Mouse (Mus musculus): ENCODE measurements around the gene Ebf3. TPM values are rescaled to one million over a fixed set of nuclear protein-coding genes. Genes with fewer than 3 reads are reported as not detected.
A peak's percentile ranks its signal among the peaks of the same experiment; 100 is the strongest.

The Ebf3 gene
- polyA plus RNA-seq, 1 experiment from 2014 or later: 9.8 TPM

DNA sequence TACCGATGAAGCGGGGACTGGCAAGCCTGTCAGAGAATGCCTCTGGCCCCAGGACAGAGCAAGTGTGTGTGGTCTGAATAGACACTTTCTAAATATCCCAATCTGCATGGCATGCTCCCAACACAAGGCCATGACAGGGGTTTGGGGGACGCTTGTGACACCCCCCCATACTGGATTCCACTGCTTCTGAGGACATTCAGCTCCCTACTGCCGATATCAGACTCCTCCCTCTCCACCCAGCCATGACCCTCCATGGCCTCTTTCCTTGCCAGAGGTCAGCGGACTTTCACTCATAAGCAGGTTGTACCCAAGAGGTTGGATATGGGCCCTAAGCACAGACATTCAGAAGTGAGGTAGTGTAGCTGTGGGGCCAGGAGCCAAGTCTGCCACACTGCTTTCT lies 36.5 kb downstream of the Ebf3 start:
- 0 out of 2 replicates have a peak, but pooled peaks cover 2% of the 10 kb centered on the region for H3K4me1 ChIP-seq (ENCODE audit: control insufficient read depth, insufficient read depth, low read length)
- no peaks in the 10 kb centered on the region for H3K9me3 ChIP-seq (ENCODE audit: control insufficient read depth, low read length)
- no peak overlapping the region for H3K4me3 ChIP-seq (ENCODE audit: low read depth, low read length)
- WGBS: 87% methylated on average over 5 of the region's 5 CpGs
- no peak overlapping the region for H3K9ac ChIP-seq (ENCODE audit: low read length)
- H3K27me3 ChIP-seq (ENCODE audit: control insufficient read depth, insufficient read depth, low read length): no peaks in the 10 kb centered on the region
- no peak overlapping the region for H3K4me2 ChIP-seq (ENCODE audit: low read depth, severe bottlenecking)
- no peaks in the 10 kb centered on the region for H3K36me3 ChIP-seq (ENCODE audit: control insufficient read depth, insufficient read depth, low read length)
- DNase-seq (ENCODE audit: low spot score) (no peak), ATAC-seq (ENCODE audit: insufficient number of reproducible peaks, low FRiP score, low TSS enrichment, low read depth) (no peak)
- H3K27ac ChIP-seq (replicated peaks; ENCODE audit: low read depth, low read length): no peak overlapping the region

- H3K4me1 ChIP-seq (ENCODE audit: control insufficient read depth, insufficient read depth, low read length): peaks cover 38% of the 10 kb centered on the region
- DNase-seq (ENCODE audit: low spot score): no peak
- 71% methylated on average over 10 of the region's 10 CpGs for WGBS
- H3K36me3 ChIP-seq (ENCODE audit: control insufficient read depth, insufficient read depth, low read length): no peaks in the 10 kb centered on the region
- no peak overlapping the region for H3K4me2 ChIP-seq (ENCODE audit: low read depth, severe bottlenecking)
- H3K4me3 ChIP-seq (ENCODE audit: low read depth, low read length): no peak overlapping the region
- no peak for ATAC-seq (ENCODE audit: insufficient number of reproducible peaks, low FRiP score, low TSS enrichment, low read depth)
- no peak overlapping the region for H3K9ac ChIP-seq (ENCODE audit: low read length)
- H3K9me3 ChIP-seq (ENCODE audit: control insufficient read depth, low read length): no peaks in the 10 kb centered on the region
- no peaks in the 10 kb centered on the region for H3K27me3 ChIP-seq (ENCODE audit: control insufficient read depth, insufficient read depth, low read length)
- H3K27ac ChIP-seq (replicated peaks; ENCODE audit: low read depth, low read length): no peak overlapping the region
These were observed 42.0 kb downstream of the Ebf3 start for GRCm38 (mm10) chr7:137272252-137272651.

DNA sequence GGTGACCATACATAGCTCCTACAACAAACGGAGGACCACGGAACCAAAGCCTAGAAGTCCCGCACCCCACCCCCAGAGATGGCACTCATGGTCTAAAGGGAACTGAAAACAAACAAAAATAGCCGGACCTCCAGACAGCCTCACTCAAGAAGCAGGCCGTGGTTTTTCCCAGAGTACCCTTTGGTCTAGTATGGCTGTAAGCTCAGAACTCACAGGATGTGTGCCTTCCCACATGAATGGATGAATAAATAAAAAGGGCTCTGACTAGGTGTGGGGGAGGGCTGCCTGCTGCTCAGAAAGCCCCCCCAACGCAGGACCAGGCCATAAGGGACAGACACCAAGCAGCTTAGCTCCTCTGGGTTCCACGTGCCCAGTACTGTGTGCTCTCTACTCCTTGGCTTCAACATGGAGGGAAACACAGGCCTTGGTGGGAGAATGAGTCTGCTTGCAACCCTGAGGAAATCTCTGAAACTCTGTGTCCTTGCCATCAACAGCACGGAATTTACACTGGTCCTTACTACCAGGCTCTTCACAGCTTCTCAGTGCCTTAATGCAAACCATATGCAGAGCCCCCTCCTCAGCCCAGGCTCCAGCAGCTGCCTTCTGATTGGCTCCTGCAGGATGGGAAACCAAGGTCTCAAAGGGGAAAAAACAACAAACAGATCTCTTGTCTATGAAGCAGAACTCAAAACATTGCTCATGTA lies 45.6 kb downstream of the Ebf3 start:
- no peaks in the 10 kb centered on the region for H3K27me3 ChIP-seq (ENCODE audit: control insufficient read depth, insufficient read depth, low read length)
- H3K4me1 ChIP-seq (ENCODE audit: control insufficient read depth, insufficient read depth, low read length): peaks cover 61% of the 10 kb centered on the region
- no peak overlapping the region for H3K4me3 ChIP-seq (ENCODE audit: low read depth, low read length)
- DNase-seq (ENCODE audit: low spot score) (peak; percentile 81), ATAC-seq (ENCODE audit: insufficient number of reproducible peaks, low FRiP score, low TSS enrichment, low read depth) (peak; percentile 80)
- H3K36me3 ChIP-seq (ENCODE audit: control insufficient read depth, insufficient read depth, low read length): no peaks in the 10 kb centered on the region
- 36% methylated on average over 8 of the region's 8 CpGs for WGBS
- H3K27ac ChIP-seq (replicated peaks; ENCODE audit: low read depth, low read length): peak overlapping the region; percentile 70
- no peak overlapping the region for H3K9ac ChIP-seq (ENCODE audit: low read length)
- no peaks in the 10 kb centered on the region for H3K9me3 ChIP-seq (ENCODE audit: control insufficient read depth, low read length)
- H3K4me2 ChIP-seq (ENCODE audit: low read depth, severe bottlenecking): no peak overlapping the region; the same call in 1 of the 2 replicates

GRCm38 (mm10) chr7:137267441-137267840 lies 46.8 kb downstream of the Ebf3 start:
- whole genome bisulfite sequencing: 74% methylated on average over 9 of the region's 9 CpGs

GRCm38 (mm10) chr7:137266575-137266974 lies 47.7 kb downstream of the Ebf3 start:
- Histone ChIP-seq H3K9me3 (ENCODE audit: control insufficient read depth, low read length) (no peaks in the 10 kb centered on the region), H3K27me3 (ENCODE audit: control insufficient read depth, insufficient read depth, low read length) (no peaks in the 10 kb centered on the region), H3K4me2 (ENCODE audit: low read depth, severe bottlenecking) (peak overlapping the region; percentile 15; the same call in 1 of the 2 replicates), H3K4me1 (ENCODE audit: control insufficient read depth, insufficient read depth, low read length) (peaks cover 56% of the 10 kb centered on the region), H3K4me3 (ENCODE audit: low read depth, low read length) (no peak overlapping the region), H3K36me3 (ENCODE audit: control insufficient read depth, insufficient read depth, low read length) (no peaks in the 10 kb centered on the region), H3K27ac (replicated peaks; ENCODE audit: low read depth, low read length) (no peak overlapping the region), H3K9ac (ENCODE audit: low read length) (peak overlapping the region; percentile 8; the same call in 1 of the 2 replicates)
- ATAC-seq (ENCODE audit: insufficient number of reproducible peaks, low FRiP score, low TSS enrichment, low read depth) (no peak), DNase-seq (ENCODE audit: low spot score) (peak; percentile 50)
- 3% methylated on average over 17 of the region's 17 CpGs for WGBS

More at GRCm38 (mm10) chr7:137267441-137267840, 46.8 kb downstream of the Ebf3 start:
- ATAC-seq (ENCODE audit: insufficient number of reproducible peaks, low FRiP score, low TSS enrichment, low read depth) (no peak), DNase-seq (ENCODE audit: low spot score) (peak; percentile 32)
- H3K9me3 ChIP-seq (ENCODE audit: control insufficient read depth, low read length): no peaks in the 10 kb centered on the region
- no peaks in the 10 kb centered on the region for H3K27me3 ChIP-seq (ENCODE audit: control insufficient read depth, insufficient read depth, low read length)
- no peak overlapping the region for H3K4me2 ChIP-seq (ENCODE audit: low read depth, severe bottlenecking)
- H3K27ac ChIP-seq (replicated peaks; ENCODE audit: low read depth, low read length): no peak overlapping the region
- H3K4me3 ChIP-seq (ENCODE audit: low read depth, low read length): no peak overlapping the region
- no peaks in the 10 kb centered on the region for H3K36me3 ChIP-seq (ENCODE audit: control insufficient read depth, insufficient read depth, low read length)
- H3K9ac ChIP-seq (ENCODE audit: low read length): no peak overlapping the region
- H3K4me1 ChIP-seq (ENCODE audit: control insufficient read depth, insufficient read depth, low read length): peaks cover 59% of the 10 kb centered on the region

GRCm38 (mm10) chr7:137262330-137262729 lies 51.9 kb downstream of the Ebf3 start:
- H3K27ac ChIP-seq (replicated peaks; ENCODE audit: low read depth, low read length): no peak overlapping the region
- H3K4me1 ChIP-seq (ENCODE audit: control insufficient read depth, insufficient read depth, low read length): peaks cover 26% of the 10 kb centered on the region
- H3K4me3 ChIP-seq (ENCODE audit: low read depth, low read length): no peak overlapping the region
- 89% methylated on average over 8 of the region's 8 CpGs for WGBS
- H3K27me3 ChIP-seq (ENCODE audit: control insufficient read depth, insufficient read depth, low read length): 0 out of 2 replicates have a peak, but pooled peaks cover 4% of the 10 kb centered on the region
- DNase-seq (ENCODE audit: low spot score) (no peak), ATAC-seq (ENCODE audit: insufficient number of reproducible peaks, low FRiP score, low TSS enrichment, low read depth) (no peak)
- no peaks in the 10 kb centered on the region for H3K36me3 ChIP-seq (ENCODE audit: control insufficient read depth, insufficient read depth, low read length)
- H3K9ac ChIP-seq (ENCODE audit: low read length): no peak overlapping the region
- H3K4me2 ChIP-seq (ENCODE audit: low read depth, severe bottlenecking): no peak overlapping the region
- no peaks in the 10 kb centered on the region for H3K9me3 ChIP-seq (ENCODE audit: control insufficient read depth, low read length)

- ATAC-seq (ENCODE audit: insufficient number of reproducible peaks, low FRiP score, low TSS enrichment, low read depth): no peak
These were observed 67.9 kb downstream of the Ebf3 start for GRCm38 (mm10) chr7:137246213-137246872.

DNA sequence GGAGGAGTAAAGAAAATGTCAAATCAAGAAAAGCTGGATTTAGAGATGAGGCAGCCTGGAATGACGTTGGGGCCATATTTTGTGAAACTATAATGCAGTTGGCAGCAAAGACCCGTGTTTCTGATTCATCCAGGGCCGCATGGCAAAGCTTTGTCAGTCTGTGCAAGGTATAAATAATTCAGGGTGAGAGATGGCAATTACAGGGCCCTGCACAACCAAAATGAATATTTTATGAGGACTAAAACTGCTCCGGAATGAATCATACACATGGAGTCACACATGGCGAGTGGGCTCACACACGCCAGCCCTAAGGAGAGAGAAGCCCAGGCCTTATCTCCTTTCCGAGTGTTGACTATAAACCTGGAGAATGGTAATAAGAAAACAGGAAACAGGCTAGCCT lies 69.4 kb downstream of the Ebf3 start:
- Histone ChIP-seq H3K9me3 (ENCODE audit: control insufficient read depth, low read length) (no peaks in the 10 kb centered on the region), H3K4me2 (ENCODE audit: low read depth, severe bottlenecking) (no peak overlapping the region), H3K27ac (replicated peaks; ENCODE audit: low read depth, low read length) (no peak overlapping the region), H3K4me1 (ENCODE audit: control insufficient read depth, insufficient read depth, low read length) (peaks cover 35% of the 10 kb centered on the region), H3K4me3 (ENCODE audit: low read depth, low read length) (no peak overlapping the region), H3K27me3 (ENCODE audit: control insufficient read depth, insufficient read depth, low read length) (0 out of 2 replicates have a peak, but pooled peaks cover 4% of the 10 kb centered on the region), H3K9ac (ENCODE audit: low read length) (no peak overlapping the region), H3K36me3 (ENCODE audit: control insufficient read depth, insufficient read depth, low read length) (no peaks in the 10 kb centered on the region)
- ATAC-seq (ENCODE audit: insufficient number of reproducible peaks, low FRiP score, low TSS enrichment, low read depth): no peak
- 70% methylated on average over 7 of the region's 7 CpGs for WGBS
- DNase-seq (ENCODE audit: low spot score): no peak

More at GRCm38 (mm10) chr7:137246213-137246872, 67.9 kb downstream of the Ebf3 start:
- Histone ChIP-seq H3K27ac (replicated peaks; ENCODE audit: low read depth, low read length) (no peak overlapping the region), H3K4me3 (ENCODE audit: low read depth, low read length) (no peak overlapping the region), H3K4me1 (ENCODE audit: control insufficient read depth, insufficient read depth, low read length) (peaks cover 39% of the 10 kb centered on the region), H3K9me3 (ENCODE audit: control insufficient read depth, low read length) (no peaks in the 10 kb centered on the region), H3K9ac (ENCODE audit: low read length) (no peak overlapping the region), H3K36me3 (ENCODE audit: control insufficient read depth, insufficient read depth, low read length) (no peaks in the 10 kb centered on the region), H3K4me2 (ENCODE audit: low read depth, severe bottlenecking) (no peak overlapping the region), H3K27me3 (ENCODE audit: control insufficient read depth, insufficient read depth, low read length) (0 out of 2 replicates have a peak, but pooled peaks cover 3% of the 10 kb centered on the region)
- peak; percentile 84 for DNase-seq (ENCODE audit: low spot score)
- WGBS: 41% methylated on average over 11 of the region's 11 CpGs
